Mouse (Mus musculus): ENCODE data around the gene Zfp763. TPM values are rescaled to one million over a fixed set of nuclear protein-coding genes. Genes with fewer than 3 reads are reported as not detected.

The Zfp763 gene
- polyA plus RNA-seq, 1 experiment from 2014 or later, result 14.4 TPM

DNA sequence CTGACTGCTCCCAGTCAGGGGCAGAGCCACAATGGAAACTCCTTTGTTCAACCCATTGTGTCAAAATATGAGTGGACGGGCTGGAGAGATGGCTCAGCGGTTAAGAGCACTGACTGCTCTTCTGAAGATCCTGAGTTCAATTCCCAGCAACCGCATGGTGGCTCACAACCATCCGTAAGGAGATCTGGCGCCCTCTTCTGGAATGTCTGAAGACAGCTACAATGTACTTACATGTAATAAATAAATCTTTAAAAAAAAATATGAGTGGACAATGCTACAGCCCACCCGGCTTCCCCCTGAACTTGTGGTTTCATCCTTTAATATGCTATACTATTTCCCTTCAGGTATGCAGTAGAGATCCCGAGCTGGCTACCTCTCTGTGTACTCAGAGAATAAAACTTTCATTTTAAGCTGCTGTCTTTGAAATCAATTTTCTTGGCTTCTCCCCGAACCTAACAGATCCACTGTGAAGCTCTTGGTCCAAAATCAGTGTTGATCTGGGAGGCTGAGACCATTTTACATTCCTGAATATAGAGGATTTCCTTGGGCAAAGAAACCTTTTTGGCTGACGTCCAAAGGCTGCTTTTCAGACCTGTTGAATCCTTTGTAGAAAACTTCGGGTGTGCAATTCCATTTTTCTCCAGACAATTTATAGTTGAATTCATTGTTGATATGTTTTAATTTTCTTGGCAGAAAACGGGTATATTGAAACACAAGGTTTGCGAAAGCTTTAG, 41.1 kb downstream of the Zfp763 start:
- Histone ChIP-seq H3K27ac (ENCODE audit: low read length) (no peak overlapping the region), H3K4me3 (ENCODE audit: low read length) (no peak overlapping the region; the same call in 1 of the 2 replicates), H3K4me2 (replicated peaks; ENCODE audit: low read depth, low read length) (peak overlapping the region; percentile 61), H3K4me1 (ENCODE audit: insufficient read depth, low read length) (peaks cover 7% of the 10 kb centered on the region), H3K27me3 (ENCODE audit: insufficient read depth, low read length) (no peaks in the 10 kb centered on the region), H3K9ac (replicated peaks; ENCODE audit: low read length) (peak overlapping the region; percentile 77; the same call in 1 of the 2 replicates), H3K36me3 (ENCODE audit: insufficient read depth, low read length) (peaks cover 15% of the 10 kb centered on the region), H3K9me3 (ENCODE audit: low read length) (no peaks in the 10 kb centered on the region)
- ATAC-seq (ENCODE audit: low FRiP score, low TSS enrichment), result no peak
- 72% methylated on average over 12 of the region's 12 CpGs for WGBS

DNA sequence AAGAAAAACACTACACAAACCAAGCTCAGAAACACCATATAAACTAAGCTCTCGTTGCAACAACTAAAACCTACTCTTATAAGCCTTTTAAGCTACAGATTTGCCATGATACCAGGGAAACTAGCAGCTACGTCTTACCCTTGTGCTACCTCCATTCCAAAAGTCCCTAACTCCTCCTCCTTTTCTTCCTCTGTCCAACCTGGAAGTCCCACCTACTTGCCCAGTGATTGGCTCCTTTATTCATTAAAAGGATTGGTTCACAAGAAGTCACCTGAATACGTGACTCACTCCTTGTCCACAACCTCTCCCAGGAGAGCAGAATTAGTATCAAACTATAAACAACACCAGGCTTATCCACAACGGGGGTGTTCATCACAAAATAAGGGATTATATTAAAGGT, 46.9 kb downstream of the Zfp763 start:
- WGBS, result 82% methylated on average over 4 of the region's 4 CpGs
- no peaks in the 10 kb centered on the region for H3K36me3 ChIP-seq (ENCODE audit: insufficient read depth, low read length)
- no peak overlapping the region for H3K4me2 ChIP-seq (replicated peaks; ENCODE audit: low read depth, low read length)
- no peaks in the 10 kb centered on the region for H3K27me3 ChIP-seq (ENCODE audit: insufficient read depth, low read length)
- no peak overlapping the region for H3K4me3 ChIP-seq (ENCODE audit: low read length)
- no peak overlapping the region for H3K9ac ChIP-seq (replicated peaks; ENCODE audit: low read length)
- no peak for ATAC-seq (ENCODE audit: low FRiP score, low TSS enrichment)
- H3K27ac ChIP-seq (ENCODE audit: low read length), result no peak overlapping the region
- H3K9me3 ChIP-seq (ENCODE audit: low read length), result no peaks in the 10 kb centered on the region
- no peaks in the 10 kb centered on the region for H3K4me1 ChIP-seq (ENCODE audit: insufficient read depth, low read length)

DNA sequence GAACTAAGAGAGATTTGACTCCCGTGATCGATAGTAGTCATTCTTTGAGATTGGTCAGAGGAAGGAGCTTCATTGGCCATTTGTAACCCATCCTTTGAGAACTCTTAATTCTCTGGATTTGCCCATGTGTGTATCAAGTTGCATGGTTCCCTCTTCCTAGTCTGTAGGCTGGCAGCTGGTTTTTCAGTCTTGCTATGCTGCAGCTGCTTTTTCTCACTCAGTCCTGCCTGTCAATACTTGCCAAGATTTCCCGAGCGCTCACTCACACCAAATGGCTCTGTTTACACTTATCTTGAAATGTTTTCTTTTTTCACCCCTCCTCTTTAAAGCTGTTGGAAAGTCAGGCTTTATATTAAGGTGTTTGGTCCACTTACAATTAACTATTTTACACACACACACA, 51.8 kb downstream of the Zfp763 start:
- 80% methylated on average over 4 of the region's 4 CpGs for WGBS
- ATAC-seq (ENCODE audit: low FRiP score, low TSS enrichment), result no peak
- H3K9ac ChIP-seq (replicated peaks; ENCODE audit: low read length), result no peak overlapping the region
- H3K36me3 ChIP-seq (ENCODE audit: insufficient read depth, low read length), result peaks cover 36% of the 10 kb centered on the region
- 0 out of 2 replicates have a peak, but pooled peaks cover 3% of the 10 kb centered on the region for H3K9me3 ChIP-seq (ENCODE audit: low read length)
- no peak overlapping the region for H3K4me3 ChIP-seq (ENCODE audit: low read length)
- H3K27ac ChIP-seq (ENCODE audit: low read length), result no peak overlapping the region
- H3K4me1 ChIP-seq (ENCODE audit: insufficient read depth, low read length), result no peaks in the 10 kb centered on the region
- H3K27me3 ChIP-seq (ENCODE audit: insufficient read depth, low read length), result no peaks in the 10 kb centered on the region
- H3K4me2 ChIP-seq (replicated peaks; ENCODE audit: low read depth, low read length), result no peak overlapping the region

Other genes with a start within 250 kb of the Zfp763 start
- 34.9 and 43.0 TPM in 2 replicates for gene Zfp871, start 245.1 kb downstream of the Zfp763 start, polyA plus RNA-seq (2015; fragmentation: Nextera tagmentation; extraction: Ambion mirVana)
- gene Zfp811, start 223.5 kb downstream of the Zfp763 start, polyA plus RNA-seq (2015; fragmentation: Nextera tagmentation; extraction: Ambion mirVana), result 2.7 and 3.3 TPM in 2 replicates
- gene Zfp799, start 203.1 kb downstream of the Zfp763 start, polyA plus RNA-seq (2015; fragmentation: Nextera tagmentation; extraction: Ambion mirVana), result 15.6 and 16.3 TPM in 2 replicates
- gene Zfp870, start 141.8 kb downstream of the Zfp763 start, polyA plus RNA-seq (2015; fragmentation: Nextera tagmentation; extraction: Ambion mirVana), result 6.4 and 8.3 TPM in 2 replicates
- gene Cyp4f14, start 116.1 kb downstream of the Zfp763 start, polyA plus RNA-seq (2015; fragmentation: Nextera tagmentation; extraction: Ambion mirVana), result not detected in 2 replicates
- 16.3 and 18.3 TPM in 2 replicates for gene Cyp4f13, start 86.0 kb downstream of the Zfp763 start, polyA plus RNA-seq (2015; fragmentation: Nextera tagmentation; extraction: Ambion mirVana)
- gene Zfp472, start 67.6 kb downstream of the Zfp763 start, polyA plus RNA-seq (2015; fragmentation: Nextera tagmentation; extraction: Ambion mirVana), result 11.4 TPM in 2 replicates
- gene Zfp952, start 40.3 kb downstream of the Zfp763 start, polyA plus RNA-seq (2015; fragmentation: Nextera tagmentation; extraction: Ambion mirVana), result 12.2 and 12.3 TPM in 2 replicates
- gene 4921501E09Rik, start 34.7 kb upstream of the Zfp763 start, polyA plus RNA-seq (2015; fragmentation: Nextera tagmentation; extraction: Ambion mirVana), result not detected in 2 replicates
- 8.9 and 9.9 TPM in 2 replicates for gene Zfp563, start 55.9 kb upstream of the Zfp763 start, polyA plus RNA-seq (2015; fragmentation: Nextera tagmentation; extraction: Ambion mirVana)
- gene Morc2b, start 106.3 kb upstream of the Zfp763 start, polyA plus RNA-seq (2015; fragmentation: Nextera tagmentation; extraction: Ambion mirVana), result not detected in 2 replicates
- not detected in 2 replicates for gene Olfr55, start 135.0 kb upstream of the Zfp763 start, polyA plus RNA-seq (2015; fragmentation: Nextera tagmentation; extraction: Ambion mirVana)
- not detected in 2 replicates for gene Olfr239, start 157.9 kb upstream of the Zfp763 start, polyA plus RNA-seq (2015; fragmentation: Nextera tagmentation; extraction: Ambion mirVana)
- not detected in 2 replicates for gene Olfr1564, start 188.3 kb upstream of the Zfp763 start, polyA plus RNA-seq (2015; fragmentation: Nextera tagmentation; extraction: Ambion mirVana)
- 20.6 and 22.0 TPM in 2 replicates for gene Zfp955a, start 221.7 kb upstream of the Zfp763 start, polyA plus RNA-seq (2015; fragmentation: Nextera tagmentation; extraction: Ambion mirVana)
- 0.04 TPM in 1 of 2 replicates, not detected in the other for gene Olfr63, start 231.3 kb upstream of the Zfp763 start, polyA plus RNA-seq (2015; fragmentation: Nextera tagmentation; extraction: Ambion mirVana)

Data from kidney, embryonic 16.5 days (tissue).